Mouse (Mus musculus) thymus, adult 2 months (tissue): ENCODE results near the gene Cd200r4. TPM values are rescaled to one million over a fixed set of nuclear protein-coding genes. Genes with fewer than 3 reads are reported as not detected.

Experiments used
- DNase-seq: peaks from one replicate; pipeline ENCODE4 v3.0.0; 2021
- H3K27ac ChIP-seq: fragments of 200-500 bp; 2 replicates; pipeline ENCODE4 v1.5.1; 2012; ENCODE audit warnings: low read length, control low read depth; ENCODE audit not compliant: control insufficient read depth, insufficient read depth
- H3K27me3 ChIP-seq: fragments of 200-500 bp; 2 replicates; pipeline ENCODE4 v1.6.1; 2012; ENCODE audit warnings: mild to moderate bottlenecking, low read length, moderate library complexity, mixed read lengths; ENCODE audit not compliant: control insufficient read depth, insufficient read depth
- H3K36me3 ChIP-seq: fragments of 200-500 bp; 2 replicates; pipeline ENCODE4 v1.6.1; 2012; ENCODE audit warnings: mild to moderate bottlenecking, low read length, moderate library complexity; ENCODE audit not compliant: control insufficient read depth, insufficient read depth
- H3K4me1 ChIP-seq: fragments of 200-500 bp; replicated peaks from 2 replicates; pipeline ENCODE4 v1.6.1; 2012; ENCODE audit warnings: low read length; ENCODE audit not compliant: control insufficient read depth, insufficient read depth
- H3K4me3 ChIP-seq: fragments of 200-500 bp; 2 replicates; pipeline ENCODE4 v1.5.1; 2012; ENCODE audit warnings: mild to moderate bottlenecking, low read length, control low read depth, moderate library complexity; ENCODE audit not compliant: control insufficient read depth, insufficient read depth
- CTCF ChIP-seq: fragments of 200-500 bp; IDR thresholded peaks from 2 replicates; pipeline ENCODE4 v1.5.1; 2012; ENCODE audit warnings: mild to moderate bottlenecking, control low read depth, low read length, moderate library complexity, borderline replicate concordance; ENCODE audit not compliant: control insufficient read depth, poor library complexity, insufficient read depth; ENCODE audit errors: extremely low read depth
- POLR2A ChIP-seq: fragments of 200-500 bp; IDR thresholded peaks from 2 replicates; pipeline ENCODE4 v1.6.1; 2012; ENCODE audit warnings: mild to moderate bottlenecking, low read length, control low read depth, moderate library complexity; ENCODE audit not compliant: control insufficient read depth, poor library complexity, insufficient read depth; ENCODE audit errors: extremely low read depth
- WGBS: fragments of 180-500 bp; shearing (Covaris S2); methylation state at CpG from one replicate; pipeline ENCODE4 v1.1.7; 2018; 5-methylcytosine and 5-hydroxymethylcytosine counted together
- polyA plus RNA-seq: library from polyadenylated mRNA; depleted of rRNA; stranded (reverse); fragments of >200 nt; gene quantifications from 2 replicates; pipeline ENCODE4 v1.2.3, GENCODE M21; 2012; rRNA removed

The Cd200r4 gene
- 0.87 and 0.98 TPM in 2 replicates for polyA plus RNA-seq

GRCm38 (mm10) chr16:44811544-44811943, at the start of gene Cd200r4:
TSS of gene Cd200r4 (plus strand) at chr16:44811733.
- Histone ChIP-seq H3K27ac (no peak within 1 kb of the TSS), H3K36me3 (no peaks in the 10 kb centered on the region), H3K4me3 (no peak within 1 kb of the TSS), H3K27me3 (no peaks in the 10 kb centered on the region), H3K4me1 (no peaks in the 10 kb centered on the region)
- no peak for DNase-seq
- 72% methylated on average over 3 of the region's 3 CpGs for WGBS
- TF ChIP-seq CTCF, result no peak
- no peak for TF ChIP-seq POLR2A

- H3K36me3 ChIP-seq, result no peaks in the 10 kb centered on the region
- H3K4me3 ChIP-seq, result no peak overlapping the region
- H3K27ac ChIP-seq, result no peak overlapping the region
- TF ChIP-seq CTCF, result no peak
- TF ChIP-seq POLR2A, result no peak
- H3K27me3 ChIP-seq, result no peaks in the 10 kb centered on the region
- H3K4me1 ChIP-seq, result no peaks in the 10 kb centered on the region; the same call in 1 of the 2 replicates
- DNase-seq, result no peak
- 5% methylated on average over 1 of the region's 1 CpGs for WGBS
Measured at GRCm38 (mm10) chr16:44761811-44762210, 49.7 kb upstream of the Cd200r4 start.

GRCm38 (mm10) chr16:44765555-44766319, 45.8 kb upstream of the Cd200r4 start, which contains the start of gene Cd200r1:
TSS of gene Cd200r1 (plus strand) at chr16:44765736.
- peak; percentile 36 for DNase-seq
- H3K27ac ChIP-seq, result peak within 1 kb of the TSS; percentile 31; the same call in 1 of the 2 replicates
- no peaks in the 10 kb centered on the region for H3K27me3 ChIP-seq
- H3K4me1 ChIP-seq, result no peaks in the 10 kb centered on the region; the same call in 1 of the 2 replicates
- TF ChIP-seq POLR2A (0 out of 2 replicates have a peak, but pooled peaks have one; percentile 19), CTCF (no peak)
- H3K36me3 ChIP-seq, result no peaks in the 10 kb centered on the region
- WGBS, result 8% methylated on average over 22 of the region's 22 CpGs
- peak within 1 kb of the TSS; percentile 61 for H3K4me3 ChIP-seq

- Histone ChIP-seq H3K36me3 (no peaks in the 10 kb centered on the region), H3K27ac (no peak overlapping the region), H3K27me3 (no peaks in the 10 kb centered on the region), H3K4me1 (no peaks in the 10 kb centered on the region; the same call in 1 of the 2 replicates), H3K4me3 (no peak overlapping the region)
- 10% methylated on average over 9 of the region's 9 CpGs for WGBS
- TF ChIP-seq POLR2A, result no peak
- TF ChIP-seq CTCF, result no peak
- DNase-seq, result no peak
Measured at GRCm38 (mm10) chr16:44766320-44766892, 45.1 kb upstream of the Cd200r4 start.

- Histone ChIP-seq H3K27ac (no peak overlapping the region), H3K4me3 (no peak overlapping the region), H3K4me1 (no peaks in the 10 kb centered on the region; the same call in 1 of the 2 replicates), H3K36me3 (no peaks in the 10 kb centered on the region), H3K27me3 (no peaks in the 10 kb centered on the region)
- DNase-seq, result no peak
- no peak for TF ChIP-seq POLR2A
- no peak for TF ChIP-seq CTCF
- 71% methylated on average over 7 of the region's 7 CpGs for WGBS
Measured at GRCm38 (mm10) chr16:44767506-44767905, 44.0 kb upstream of the Cd200r4 start.

- no peaks in the 10 kb centered on the region for H3K27me3 ChIP-seq
- no peak for TF ChIP-seq POLR2A
- no peak for TF ChIP-seq CTCF
- H3K4me1 ChIP-seq, result no peaks in the 10 kb centered on the region; the same call in 1 of the 2 replicates
- DNase-seq, result no peak
- H3K4me3 ChIP-seq, result no peak overlapping the region
- no peak overlapping the region for H3K27ac ChIP-seq
- WGBS, result 33% methylated on average over 2 of the region's 2 CpGs
- H3K36me3 ChIP-seq, result no peaks in the 10 kb centered on the region
Measured at GRCm38 (mm10) chr16:44767967-44768366, 43.6 kb upstream of the Cd200r4 start.
